Mouse (Mus musculus): ENCODE results near the gene Dbx1. TPM values are rescaled to one million over a fixed set of nuclear protein-coding genes. Genes with fewer than 3 reads are reported as not detected.

Gene Dbx1
- polyA plus RNA-seq (2012; rRNA removed), result not detected in 2 replicates

DNA sequence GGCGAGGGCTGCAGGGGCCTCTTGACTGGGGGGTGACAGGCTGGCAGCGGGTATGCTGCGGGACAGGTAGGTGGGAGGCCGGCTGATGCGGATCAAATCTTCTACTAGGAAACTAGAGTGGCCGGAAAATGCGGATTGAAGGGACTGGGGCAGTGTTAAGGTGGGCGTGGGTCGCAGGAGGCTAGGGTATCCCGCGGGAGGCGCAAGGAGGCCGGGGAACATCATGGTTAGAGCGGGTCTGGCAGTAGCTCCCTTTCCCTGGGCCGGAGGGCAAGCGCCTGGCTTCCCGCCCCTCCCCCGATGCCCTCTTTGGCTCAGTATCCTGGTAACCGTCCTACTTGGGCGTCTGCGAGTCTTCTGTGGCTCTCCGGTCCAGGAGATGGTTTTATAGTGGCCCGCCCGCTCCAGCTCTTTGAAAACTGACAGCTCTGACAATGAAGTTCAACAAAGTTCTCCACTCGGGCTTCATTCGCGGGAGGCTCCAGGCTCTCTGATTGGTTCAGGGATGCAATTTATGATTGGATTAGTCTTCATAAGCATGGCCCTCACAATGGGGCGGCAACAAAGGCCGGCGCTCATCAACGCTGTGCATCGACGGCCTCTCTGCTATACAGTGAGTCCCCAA is at the start of gene Dbx1:
Dbx1 (minus strand) TSS at position 359 of the 625 bp plus-strand sequence.
- DNase-seq (ENCODE audit: extremely low spot score in 1 of 2, low spot score in 1 of 2), result no peak

DNA sequence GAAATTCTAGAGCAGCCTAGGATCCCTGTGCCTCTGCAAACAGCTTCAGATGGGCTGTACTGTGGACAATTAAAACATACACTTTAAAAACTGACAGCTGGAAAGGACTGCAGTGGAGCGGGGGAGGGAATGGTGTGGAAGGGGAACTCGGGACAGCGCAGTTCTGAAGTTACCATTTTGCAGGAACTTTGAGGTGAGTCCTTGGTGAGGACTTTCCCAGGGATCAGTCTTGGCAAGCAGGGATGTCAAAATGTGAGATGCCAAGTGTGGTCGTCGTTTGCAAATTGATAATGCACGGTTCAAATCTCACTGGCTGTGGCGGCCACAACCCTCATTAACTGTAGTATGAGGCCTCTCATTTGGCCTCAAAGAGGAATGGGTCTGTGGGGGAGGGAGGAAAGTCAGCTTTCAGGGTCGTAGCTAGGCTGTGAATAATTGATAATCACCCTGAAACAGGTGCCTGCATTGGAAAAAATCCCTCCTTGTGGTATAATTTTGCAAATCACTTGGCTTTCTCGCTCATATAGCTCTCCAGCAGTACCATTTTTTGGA is 42.3 kb upstream of the Dbx1 start:
- DNase-seq (ENCODE audit: extremely low spot score in 1 of 2, low spot score in 1 of 2), result no peak

DNA sequence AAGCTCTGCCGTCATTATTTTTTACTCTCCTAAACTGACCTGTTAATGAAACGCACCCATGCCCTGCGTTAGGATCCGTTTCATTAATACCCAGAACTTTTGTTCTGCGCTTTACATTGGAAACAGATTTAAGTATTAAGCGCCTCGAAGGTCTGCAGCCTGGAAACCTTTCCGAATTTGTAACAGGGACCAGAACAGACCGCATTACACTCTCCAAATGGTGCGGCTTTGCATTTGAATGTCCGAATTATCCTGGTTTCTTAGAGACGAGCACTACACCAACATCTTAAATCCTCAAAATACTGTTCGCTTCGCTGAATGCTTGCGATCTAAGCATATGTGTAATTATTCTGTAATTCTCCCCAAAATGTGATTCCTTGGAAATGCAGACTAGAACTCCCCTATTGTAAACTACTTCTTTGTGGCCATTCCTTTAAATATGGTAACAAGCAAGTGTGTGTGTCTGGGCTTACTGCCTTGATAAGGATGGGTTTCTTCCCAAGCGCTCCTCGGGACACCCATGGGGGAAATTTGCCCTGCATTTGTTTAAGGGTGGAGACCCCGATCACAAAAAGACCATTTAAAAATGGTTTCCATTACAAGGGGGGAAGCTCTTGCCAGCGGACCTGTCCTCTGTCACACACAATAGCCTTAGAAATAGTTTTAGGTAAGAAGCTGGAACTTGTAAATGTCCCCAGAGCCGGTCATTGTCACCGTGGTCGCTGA is 41.6 kb upstream of the Dbx1 start:
- no peak for DNase-seq (ENCODE audit: extremely low spot score in 1 of 2, low spot score in 1 of 2)

DNA sequence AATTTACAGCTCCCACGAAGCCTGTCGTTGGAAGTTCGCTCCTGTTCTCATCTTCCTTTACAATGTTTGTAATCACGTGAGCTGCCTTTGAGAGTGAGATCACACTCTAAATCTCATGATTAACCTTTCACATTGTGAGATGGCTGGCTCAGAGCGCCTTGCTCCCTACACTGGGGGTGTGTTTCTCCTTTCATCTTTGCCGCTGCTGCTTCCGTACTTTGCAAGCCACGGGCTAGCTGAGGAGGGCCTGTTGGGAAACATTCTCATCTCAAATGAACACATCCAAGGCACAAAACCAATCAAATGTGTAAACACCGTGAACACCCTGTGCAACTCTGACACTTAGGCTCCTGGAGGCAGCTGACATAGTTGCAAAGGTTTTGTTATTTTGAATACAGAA is 40.5 kb upstream of the Dbx1 start:
- no peak for DNase-seq (ENCODE audit: extremely low spot score in 1 of 2, low spot score in 1 of 2)

DNA sequence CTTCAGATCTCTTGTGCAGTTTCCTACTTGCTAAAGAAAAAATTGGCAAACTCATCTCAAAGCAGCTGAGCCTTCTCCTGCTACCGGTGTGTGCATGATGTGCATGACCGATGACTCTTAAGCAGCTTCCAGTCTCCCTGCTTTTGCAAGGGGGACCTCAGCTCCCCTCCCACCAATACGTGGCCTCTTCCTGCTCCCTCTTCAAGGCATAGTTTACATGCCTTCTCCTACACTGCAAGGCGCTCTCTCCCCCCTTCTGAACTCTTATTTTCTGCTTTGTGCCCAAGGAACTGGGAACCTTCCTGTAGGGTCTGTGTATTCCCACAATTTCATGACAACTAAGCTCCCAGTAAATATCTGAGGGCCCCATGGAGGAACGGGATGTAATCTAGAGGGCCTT is 40.0 kb upstream of the Dbx1 start:
- no peak for DNase-seq (ENCODE audit: extremely low spot score in 1 of 2, low spot score in 1 of 2)

DNA sequence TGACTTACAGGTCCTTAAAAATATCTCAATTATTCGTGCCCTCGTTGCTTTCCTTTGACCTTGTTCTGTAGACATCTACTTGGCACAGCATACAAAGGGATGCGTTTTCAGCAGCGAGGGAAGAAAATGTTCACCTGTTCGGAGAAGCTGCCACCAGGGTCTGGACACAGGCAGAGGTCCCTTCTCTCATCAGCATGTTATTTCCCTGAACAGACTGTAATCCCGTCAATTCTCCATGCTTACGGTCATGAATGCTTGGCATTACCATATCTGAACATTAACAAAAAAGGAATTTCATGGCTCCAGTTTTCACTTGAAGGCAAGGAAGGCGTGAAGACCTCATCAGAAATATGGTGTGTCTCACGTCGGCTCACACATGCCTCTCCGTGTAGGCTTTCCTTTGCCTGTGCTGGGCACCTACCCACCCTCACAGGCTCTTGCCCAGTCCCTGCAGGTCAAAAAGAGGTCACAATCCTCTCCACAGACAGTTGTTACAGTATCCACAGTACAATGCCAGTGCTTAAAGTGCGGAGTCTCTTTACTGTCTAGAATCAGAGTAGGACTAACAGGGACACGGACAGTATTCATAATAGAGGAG is 31.7 kb upstream of the Dbx1 start:
- DNase-seq (ENCODE audit: extremely low spot score in 1 of 2, low spot score in 1 of 2), result no peak

DNA sequence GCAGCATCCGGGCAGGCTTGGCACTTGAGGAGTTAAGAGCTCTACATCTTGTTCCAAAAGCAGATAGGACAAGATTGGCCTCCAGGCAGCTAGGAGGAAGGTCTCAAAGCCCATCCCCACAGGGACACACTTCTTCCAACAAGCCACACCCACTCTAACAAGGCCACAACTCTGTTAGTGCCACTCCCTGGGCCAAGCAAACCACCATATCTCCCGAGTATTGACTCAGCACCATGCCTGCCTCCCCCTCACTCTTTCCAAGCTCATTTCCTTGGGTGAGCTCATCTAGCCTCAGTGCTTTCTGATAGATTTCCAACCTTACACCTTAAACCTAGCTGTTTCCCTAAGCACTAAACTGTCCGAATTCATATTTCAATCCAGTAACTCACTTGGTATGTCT is 26.9 kb upstream of the Dbx1 start:
- no peak for DNase-seq (ENCODE audit: extremely low spot score in 1 of 2, low spot score in 1 of 2)

DNA sequence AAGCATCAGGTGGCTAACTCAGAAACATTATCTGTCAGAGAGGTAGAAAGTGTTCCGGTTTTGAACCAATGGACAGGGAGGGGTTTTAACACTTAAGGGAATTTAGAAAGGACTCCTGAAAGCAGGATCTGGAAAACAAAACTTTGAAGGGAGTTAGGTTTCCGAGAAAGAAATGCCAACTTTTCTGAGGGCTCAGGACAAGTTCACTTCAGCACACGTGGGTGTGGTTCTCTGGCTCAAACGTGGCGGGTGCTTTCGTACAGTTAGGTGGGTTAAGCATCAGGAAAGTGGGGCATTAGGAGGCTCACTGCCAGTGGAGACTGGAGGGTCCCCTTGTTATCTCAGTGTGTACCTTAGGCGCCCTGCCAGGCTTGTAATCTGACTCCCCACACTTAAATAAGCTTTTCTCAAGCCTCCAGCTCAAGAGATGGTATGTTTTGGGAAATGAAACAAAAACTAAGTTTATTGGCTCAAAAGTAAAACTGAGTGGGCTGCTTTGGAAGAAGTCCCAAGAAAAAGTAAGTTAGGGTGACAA is 25.9 kb upstream of the Dbx1 start:
- DNase-seq (ENCODE audit: extremely low spot score in 1 of 2, low spot score in 1 of 2), result no peak

DNA sequence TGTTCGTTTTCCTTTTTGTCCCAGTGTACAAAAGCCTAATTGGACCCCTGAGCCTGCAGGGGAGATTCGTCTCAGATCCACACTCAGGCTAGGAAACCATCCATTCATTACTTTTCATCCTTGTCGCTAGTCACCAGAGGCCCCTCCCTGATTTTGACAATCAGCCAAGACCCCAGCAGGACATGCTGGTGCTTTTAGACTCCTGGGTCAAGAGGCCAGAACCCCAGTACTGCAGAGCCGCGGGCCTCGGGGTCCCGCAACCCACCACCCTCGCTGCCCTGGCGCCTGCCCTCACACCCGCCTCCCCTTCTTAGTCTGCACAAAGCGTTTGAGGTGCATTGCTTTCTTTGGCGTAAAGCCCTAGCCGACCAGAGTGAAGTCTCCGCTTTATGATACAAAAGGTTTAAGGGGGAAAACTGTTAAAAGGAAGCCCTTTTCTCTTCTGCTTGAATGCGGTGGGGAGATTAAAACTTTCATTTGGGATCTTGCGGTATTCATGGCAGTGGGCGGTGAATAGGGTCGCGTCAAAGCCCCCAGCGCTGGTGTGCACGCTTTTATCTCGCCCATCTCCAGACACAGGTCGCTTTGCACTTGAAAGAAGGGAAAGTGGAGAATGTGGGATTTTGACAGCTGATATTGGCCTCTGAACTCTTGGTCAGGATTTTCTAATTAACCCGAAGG is 25.3 kb upstream of the Dbx1 start:
- no peak for DNase-seq (ENCODE audit: extremely low spot score in 1 of 2, low spot score in 1 of 2)

DNA sequence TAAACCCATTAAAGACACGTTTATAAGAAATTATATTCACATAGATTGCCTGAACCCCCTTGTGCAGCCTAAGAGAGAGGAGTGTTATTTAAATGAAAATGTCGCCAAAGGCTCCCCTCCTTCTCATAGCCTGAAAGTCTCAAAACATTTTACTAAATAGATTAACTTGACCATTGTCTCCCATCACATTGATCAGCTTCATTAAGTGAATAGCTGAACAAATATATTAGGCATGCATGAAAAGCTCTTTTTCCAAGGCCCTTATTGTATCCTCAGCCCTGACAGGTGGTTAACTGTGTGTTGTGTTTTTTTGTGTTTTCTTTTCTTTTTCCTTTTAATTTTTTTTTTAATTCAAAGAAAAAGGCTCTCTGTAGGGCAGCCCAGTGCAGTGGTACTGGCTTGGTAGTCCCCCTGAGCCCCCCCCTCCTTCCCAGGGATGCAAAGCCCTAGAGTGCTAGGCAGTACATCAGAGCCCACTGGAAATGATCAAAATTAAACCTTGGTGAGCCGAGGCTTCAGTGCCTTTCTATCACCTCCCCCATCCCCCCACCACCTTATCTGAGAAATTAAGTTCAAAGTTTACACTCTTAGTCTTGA is 4.2 kb upstream of the Dbx1 start:
- DNase-seq (ENCODE audit: extremely low spot score in 1 of 2, low spot score in 1 of 2), result no peak

DNA sequence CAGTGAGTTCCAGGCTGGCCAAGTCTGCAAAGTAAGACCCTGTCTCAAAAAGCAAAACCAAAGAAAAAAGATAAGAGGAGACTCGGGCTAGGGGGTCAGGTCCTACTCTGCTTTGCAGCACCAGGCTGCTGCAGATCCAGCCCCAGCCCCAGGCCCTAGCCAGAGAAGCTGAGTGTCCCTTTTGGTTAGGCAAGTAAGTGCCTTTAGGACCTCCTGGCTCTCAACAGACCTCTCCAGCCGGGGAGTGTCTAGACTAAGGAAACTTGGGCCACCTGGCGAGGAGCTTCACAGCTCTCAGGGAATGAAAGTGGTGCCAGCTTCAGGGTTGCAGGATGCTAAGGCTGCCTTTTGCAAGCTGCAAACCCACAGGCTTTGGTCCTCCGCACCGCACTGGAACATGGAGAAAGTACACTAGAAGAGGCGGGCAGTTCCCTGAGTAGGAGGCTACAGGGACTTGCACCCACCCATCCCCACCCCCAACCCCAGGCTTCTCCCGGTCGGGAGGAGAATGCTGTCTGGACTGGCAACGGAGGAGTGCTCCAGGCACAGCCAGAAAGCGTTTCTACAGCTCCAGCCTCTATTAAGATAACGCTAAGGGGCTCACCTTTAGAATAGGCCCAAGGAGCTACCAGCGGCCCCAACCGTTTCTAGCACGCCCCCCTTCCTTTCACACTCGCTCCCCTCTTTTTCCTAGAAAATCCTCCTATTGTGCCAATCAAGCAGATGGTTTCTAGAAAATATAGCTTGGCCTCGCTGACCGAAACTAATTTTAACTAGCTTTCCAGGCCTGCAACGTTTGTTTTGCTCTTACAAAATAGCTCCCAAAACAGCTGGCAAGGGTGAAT is 3.4 kb upstream of the Dbx1 start:
- DNase-seq (ENCODE audit: extremely low spot score in 1 of 2, low spot score in 1 of 2), result no peak

DNA sequence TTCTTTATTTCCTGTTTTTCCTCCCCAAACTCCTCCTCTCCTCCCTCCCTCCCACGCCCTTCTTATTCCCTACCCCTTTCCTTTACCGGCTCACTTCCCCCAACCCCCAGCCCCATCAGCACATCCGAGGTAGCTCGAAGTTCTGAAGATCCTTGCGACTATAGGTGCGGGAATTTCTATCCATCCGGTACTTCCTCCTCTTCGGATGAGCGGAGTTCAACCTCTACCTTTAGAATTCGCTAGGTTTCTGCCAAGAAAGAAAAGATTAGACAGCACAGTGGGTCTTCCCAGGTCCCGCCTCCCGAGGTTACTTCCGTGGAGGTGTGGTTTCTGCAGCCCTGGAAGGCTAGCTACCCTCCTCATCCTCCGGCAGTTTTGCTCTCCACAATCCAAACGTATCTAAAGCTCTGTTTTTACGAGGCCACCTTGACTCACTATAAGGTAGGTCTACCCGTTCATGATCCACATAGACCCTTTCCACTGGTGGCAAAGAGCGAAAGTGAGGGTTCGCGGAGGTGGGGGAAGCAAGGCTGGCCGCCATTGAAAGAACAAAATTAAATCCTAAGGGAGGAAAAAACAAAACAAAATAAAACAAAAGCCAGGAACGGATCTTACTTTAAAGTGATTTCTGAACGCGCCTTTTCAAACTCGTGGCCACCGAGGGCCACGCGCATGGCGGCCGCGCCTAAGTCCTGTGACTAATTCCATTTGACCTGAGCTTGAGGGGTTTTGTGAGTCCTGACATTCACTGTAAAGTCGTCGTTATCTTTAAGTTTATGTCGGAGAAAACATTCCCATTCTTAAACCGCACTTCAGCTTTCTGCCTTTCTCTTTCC is 2.5 kb upstream of the Dbx1 start:
- no peak for DNase-seq (ENCODE audit: extremely low spot score in 1 of 2, low spot score in 1 of 2)

DNA sequence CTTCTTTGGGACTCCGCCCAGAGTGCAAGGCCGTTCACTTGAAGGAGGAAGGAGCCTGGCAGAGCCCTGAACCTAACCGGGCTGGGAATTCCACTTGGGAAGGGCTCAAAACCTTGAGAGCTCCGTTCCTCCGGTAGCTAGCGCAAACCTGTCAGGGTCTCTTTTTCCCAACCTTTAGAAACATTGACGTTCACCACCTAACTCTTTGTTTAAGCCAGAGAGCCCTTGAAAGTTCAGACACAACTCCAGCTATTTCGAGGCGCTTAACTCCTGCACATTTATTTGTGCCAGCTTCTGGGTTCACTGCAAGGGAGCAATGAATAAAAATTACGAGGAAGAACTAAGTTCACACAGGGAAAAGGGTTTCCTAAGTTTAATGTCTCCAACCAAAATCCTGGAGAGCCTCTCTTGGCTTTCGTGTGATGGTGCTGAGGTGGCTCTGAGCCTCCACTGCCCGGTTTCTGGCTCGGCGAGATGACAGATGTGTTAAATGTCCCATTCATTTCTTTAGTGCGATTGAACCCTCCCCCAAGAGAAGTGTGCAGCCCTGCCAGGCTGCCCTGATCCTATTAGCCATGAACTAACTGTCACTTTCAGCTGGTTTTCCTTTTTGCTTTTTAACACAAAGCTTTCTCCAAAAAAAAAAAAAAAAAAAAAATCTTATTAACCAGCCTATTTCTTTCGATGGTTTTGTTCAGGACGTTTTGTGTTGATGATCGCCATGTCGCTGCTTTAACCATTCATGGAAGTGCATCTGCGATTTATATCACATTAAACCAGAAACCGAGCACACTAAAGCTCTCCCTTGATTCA is 1.4 kb upstream of the Dbx1 start:
- DNase-seq (ENCODE audit: extremely low spot score in 1 of 2, low spot score in 1 of 2), result no peak

DNA sequence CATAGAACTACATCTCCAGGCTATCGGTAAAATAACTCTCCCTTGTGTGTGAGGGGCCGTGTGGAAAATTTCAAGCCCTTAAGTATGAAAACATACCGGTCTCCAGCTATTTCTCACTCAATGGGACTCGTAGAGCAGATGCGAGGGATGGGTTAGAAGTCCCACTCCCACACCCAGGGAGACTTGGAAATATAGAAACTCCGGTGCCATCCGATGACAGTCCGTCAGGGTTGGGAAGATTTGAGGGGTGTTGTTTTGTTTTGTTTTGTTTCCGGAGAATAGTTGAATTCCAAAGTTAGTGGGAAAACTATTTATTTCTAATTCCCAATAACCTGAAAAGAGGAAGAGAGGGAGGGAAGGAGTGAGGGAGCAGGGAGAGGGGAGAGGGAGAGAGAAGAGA is 632 bp upstream of the Dbx1 start:
- no peak for DNase-seq (ENCODE audit: extremely low spot score in 1 of 2, low spot score in 1 of 2)

DNA sequence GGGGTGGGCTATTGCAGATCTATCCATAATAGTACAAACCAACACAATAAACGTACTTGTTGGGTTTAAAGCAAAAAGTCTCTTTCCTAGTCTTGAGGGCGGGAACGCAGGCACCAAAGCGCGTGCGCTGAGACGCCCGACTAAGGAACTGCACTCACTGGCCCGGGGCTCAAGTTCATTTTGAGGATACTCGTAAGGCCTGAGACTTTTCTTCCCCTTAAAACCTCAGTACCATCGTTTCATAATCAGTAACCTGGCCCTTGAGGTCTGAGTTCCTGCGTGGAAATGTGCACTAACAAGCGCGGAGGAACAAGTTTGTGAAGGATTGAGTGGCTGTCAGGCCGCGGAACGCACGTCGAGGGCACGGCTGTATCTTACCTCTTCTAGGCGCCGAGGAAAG is 678 bp downstream of the Dbx1 start:
- DNase-seq (ENCODE audit: extremely low spot score in 1 of 2, low spot score in 1 of 2), result no peak

DNA sequence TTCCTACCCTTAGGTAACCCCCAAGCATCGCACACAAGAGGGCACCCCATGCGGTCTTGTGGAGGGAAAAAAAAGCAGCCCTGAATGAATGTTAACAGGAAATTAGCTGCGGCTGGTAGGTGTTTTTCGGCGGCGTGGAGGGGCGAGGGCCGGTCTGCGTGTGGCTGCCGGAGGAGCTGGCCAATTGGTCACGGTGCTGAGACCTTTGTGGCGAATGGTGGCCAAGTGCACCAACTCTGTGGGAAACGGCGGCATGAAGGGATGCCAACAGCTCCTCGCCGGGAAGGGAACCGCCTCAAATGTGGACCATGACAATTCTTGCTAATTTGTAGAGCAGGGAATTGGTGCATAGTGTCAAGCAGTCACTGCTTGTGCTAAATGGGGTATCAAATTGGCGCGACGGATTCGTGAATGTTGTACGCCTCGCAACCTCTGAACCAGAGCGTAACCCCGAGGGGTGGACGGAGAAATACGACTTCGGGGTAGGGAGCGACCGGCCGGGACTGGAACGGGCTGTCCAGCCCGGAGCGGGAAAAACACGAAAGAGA is 1.5 kb downstream of the Dbx1 start:
- no peak for DNase-seq (ENCODE audit: extremely low spot score in 1 of 2, low spot score in 1 of 2)

DNA sequence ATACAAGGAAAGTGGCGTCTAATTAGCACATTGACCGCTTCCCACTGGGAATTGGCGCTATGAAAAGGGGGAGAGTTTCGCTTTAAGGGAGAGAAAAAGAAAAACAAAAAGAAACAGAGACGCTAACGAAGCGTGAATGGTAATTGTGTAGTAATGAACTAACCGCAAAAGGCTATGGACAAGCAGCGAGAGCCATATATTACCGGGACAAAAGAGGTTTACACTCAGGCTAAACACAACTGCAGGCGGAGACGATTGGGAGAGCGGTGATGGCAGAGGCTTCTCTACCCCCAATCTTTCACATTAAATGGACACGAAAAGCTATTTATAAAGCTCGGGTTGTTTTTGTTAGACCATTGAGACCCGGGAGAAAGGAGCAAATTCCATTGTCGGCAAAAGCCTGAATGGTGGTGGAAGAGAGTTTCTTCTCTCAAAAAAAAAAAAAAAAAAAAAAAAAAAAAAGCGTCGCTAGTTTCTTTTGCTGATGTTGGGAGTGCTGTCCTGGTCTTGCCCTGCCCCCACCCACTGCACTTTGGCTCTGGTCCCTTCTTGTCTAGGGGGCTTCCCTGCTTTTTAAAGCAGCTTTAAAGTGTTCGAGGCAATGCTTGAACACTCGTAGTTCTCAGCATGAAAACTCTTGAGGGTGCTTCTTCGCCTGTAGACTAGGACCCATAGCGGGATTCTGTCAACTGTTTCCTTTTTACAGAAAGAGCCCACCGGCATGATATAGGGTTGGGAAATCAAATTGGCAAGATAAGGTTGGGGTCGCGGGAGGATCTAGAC is 2.2 kb downstream of the Dbx1 start:
- no peak for DNase-seq (ENCODE audit: extremely low spot score in 1 of 2, low spot score in 1 of 2)
